Mouse (Mus musculus) gastrocnemius, adult 8-10 months (tissue): ENCODE results near the gene Rarres1. TPM values are rescaled to one million over a fixed set of nuclear protein-coding genes. Genes with fewer than 3 reads are reported as not detected.

Experiments
- DNase-seq, 2 experiments: peaks; one replicate each; pipeline ENCODE4 v3.0.0; 2022; ENCODE audit warnings: low spot score in 2 of 2
- total RNA-seq, 4 experiments: library from RNA; stranded (reverse); gene quantifications; 2 replicates each; pipeline ENCODE4 v1.2.4; 2022

Gene Rarres1
- total RNA-seq = under 1 TPM; 0.29 to 0.72 (median 0.41) TPM

GRCm38 (mm10) chr3:67515274-67515801, at the start of gene Rarres1:
Gene Rarres1 (minus strand): TSS chr3:67515523.
- DNase-seq = no peak

GRCm38 (mm10) chr3:67564731-67565357, 49.5 kb upstream of the Rarres1 start:
- DNase-seq = no peak

GRCm38 (mm10) chr3:67557718-67558354, 42.5 kb upstream of the Rarres1 start:
- DNase-seq = no peak

- no peak for DNase-seq
These were observed 41.9 kb upstream of the Rarres1 start for GRCm38 (mm10) chr3:67557200-67557651.

- no peak for DNase-seq
These were observed 39.9 kb upstream of the Rarres1 start for GRCm38 (mm10) chr3:67555211-67555610.

GRCm38 (mm10) chr3:67553927-67554448, 38.7 kb upstream of the Rarres1 start:
- DNase-seq = no peak

- no peak for DNase-seq
These were observed 38.0 kb upstream of the Rarres1 start for GRCm38 (mm10) chr3:67553281-67553680.

- no peak for DNase-seq
These were observed 35.9 kb upstream of the Rarres1 start for GRCm38 (mm10) chr3:67551193-67551592.

GRCm38 (mm10) chr3:67543630-67544029, 28.3 kb upstream of the Rarres1 start:
- no peak for DNase-seq

- DNase-seq = no peak
These were observed 9.4 kb upstream of the Rarres1 start for GRCm38 (mm10) chr3:67524768-67525167.

- no peak for DNase-seq
These were observed 7.4 kb upstream of the Rarres1 start for GRCm38 (mm10) chr3:67522709-67523108.

- no peak for DNase-seq
These were observed 5.3 kb upstream of the Rarres1 start for GRCm38 (mm10) chr3:67520568-67521143.

- DNase-seq = no peak
These were observed 486 bp downstream of the Rarres1 start for GRCm38 (mm10) chr3:67514801-67515273.

- peak; percentile 37 to 51 for DNase-seq
These were observed 2.5 kb downstream of the Rarres1 start for GRCm38 (mm10) chr3:67512807-67513206.

- no peak for DNase-seq
These were observed 7.0 kb downstream of the Rarres1 start for GRCm38 (mm10) chr3:67508216-67508892.

GRCm38 (mm10) chr3:67505286-67505685, 10.0 kb downstream of the Rarres1 start:
- DNase-seq = no peak

GRCm38 (mm10) chr3:67503878-67504277, 11.4 kb downstream of the Rarres1 start:
- DNase-seq = no peak

- no peak for DNase-seq
These were observed 15.9 kb downstream of the Rarres1 start for GRCm38 (mm10) chr3:67499406-67499791.

- DNase-seq = no peak
These were observed 16.4 kb downstream of the Rarres1 start for GRCm38 (mm10) chr3:67498773-67499405.

GRCm38 (mm10) chr3:67497998-67498397, 17.3 kb downstream of the Rarres1 start:
- DNase-seq = no peak

- no peak for DNase-seq
These were observed 19.0 kb downstream of the Rarres1 start for GRCm38 (mm10) chr3:67496310-67496709.
